Mouse (Mus musculus): ENCODE measurements around the gene Trpm5.
A peak's percentile ranks its signal among the peaks of the same experiment; 100 is the strongest.

Trpm5 gene

DNA sequence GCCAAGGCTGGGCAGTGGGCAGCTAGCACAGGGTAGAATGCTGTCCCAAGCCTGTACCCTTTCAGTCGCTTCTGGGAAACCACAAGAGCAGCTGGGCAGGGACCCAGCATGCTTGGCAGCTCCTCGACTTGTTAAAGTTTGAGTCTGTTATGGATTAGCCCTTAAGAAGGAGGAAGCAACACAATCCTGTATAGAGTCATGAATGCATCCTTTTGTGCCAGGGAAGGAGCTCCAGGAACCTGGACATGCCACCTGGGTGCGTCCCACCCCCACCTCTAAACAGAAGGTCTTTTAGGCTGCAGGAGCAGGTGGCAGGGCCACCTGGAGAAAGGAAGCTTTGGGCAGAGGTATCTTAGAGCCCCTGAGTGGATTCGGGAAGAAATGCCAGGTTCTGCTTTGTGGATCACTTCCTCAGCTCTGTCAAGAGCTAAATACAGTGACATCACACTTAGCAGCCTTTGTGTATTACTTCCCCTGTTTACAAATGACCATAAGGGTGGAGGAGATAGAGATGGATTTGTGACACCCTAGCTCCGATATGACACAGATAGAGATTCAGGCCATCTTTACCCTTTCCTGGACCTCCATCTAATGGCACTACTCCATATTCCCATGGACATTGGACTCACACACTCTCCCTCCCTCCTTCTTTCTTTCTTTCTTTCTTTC lies 35.1 kb downstream of the Trpm5 start:
- no peak for DNase-seq (ENCODE audit: low spot score in 2 of 2)

DNA sequence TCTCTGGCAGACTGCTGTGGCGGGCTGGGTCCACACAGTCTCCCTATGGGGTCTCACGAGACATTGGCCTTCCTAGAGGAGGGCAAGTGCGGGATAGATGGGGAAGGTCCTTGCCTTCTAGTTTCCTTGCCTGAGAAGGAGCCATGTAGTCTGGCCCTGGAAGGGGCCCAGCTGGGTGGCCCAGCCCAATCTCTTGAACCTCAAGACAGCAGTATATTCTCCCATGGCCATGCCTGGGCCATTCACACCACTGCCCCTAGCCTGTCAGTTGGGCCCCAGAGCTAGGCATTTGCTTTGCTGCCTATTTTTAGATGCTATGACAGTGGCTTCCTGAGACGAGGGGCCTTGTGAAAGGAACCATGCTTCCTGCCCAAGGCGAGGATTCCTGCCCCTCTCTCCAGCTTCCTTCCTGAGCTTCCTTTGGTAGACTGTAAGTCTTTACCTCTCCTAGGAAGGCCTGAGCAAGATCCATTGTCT lies 36.2 kb downstream of the Trpm5 start:
- no peak for DNase-seq (ENCODE audit: low spot score in 2 of 2)

DNA sequence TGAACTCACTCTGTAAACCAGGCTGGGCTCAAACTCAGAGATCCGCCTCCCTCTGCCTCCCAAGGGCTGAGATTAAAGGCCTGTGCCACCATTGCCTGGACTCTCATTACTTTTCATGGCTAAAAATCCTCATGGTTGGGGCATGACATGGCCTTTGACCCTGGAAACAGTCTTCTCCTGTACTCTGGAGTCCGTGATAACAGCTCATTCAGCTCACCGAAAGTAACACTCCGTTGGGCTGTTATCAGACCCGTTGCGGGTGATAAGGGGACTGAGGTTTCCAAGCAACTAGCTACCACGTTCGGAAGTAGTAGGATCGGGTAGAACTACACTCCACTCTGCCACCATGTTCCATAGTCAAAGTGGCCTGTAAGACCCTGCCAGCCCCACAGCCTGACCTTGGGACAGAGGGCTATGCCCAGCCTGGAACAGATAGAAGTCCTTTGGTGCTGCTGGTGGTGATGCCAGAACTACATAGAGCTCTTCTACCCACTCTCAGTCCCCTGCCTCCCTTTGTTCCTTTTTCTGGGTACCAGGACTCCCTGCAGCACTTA lies 36.7 kb downstream of the Trpm5 start:
- DNase-seq (ENCODE audit: low spot score in 2 of 2) = no peak

DNA sequence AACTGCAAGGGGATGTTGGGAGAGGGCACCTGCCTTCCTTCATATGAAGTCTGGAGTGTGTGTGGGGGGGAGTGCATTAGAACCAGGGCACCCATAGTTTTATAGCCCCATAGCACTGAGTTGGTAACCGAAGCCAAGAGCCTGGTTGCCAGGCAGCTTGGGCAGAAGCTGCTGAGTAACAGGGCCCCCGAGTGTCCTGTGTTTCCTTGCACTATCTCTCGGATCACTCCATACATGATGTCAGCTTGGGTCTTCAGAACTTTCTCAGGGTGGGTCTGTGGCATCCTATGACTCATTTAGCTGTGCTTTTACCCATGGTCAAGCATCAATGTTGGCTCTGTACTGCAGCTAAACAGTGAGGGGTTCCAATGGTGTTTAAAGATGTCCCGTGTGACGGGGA lies 37.4 kb downstream of the Trpm5 start:
- no peak for DNase-seq (ENCODE audit: low spot score in 2 of 2)

DNA sequence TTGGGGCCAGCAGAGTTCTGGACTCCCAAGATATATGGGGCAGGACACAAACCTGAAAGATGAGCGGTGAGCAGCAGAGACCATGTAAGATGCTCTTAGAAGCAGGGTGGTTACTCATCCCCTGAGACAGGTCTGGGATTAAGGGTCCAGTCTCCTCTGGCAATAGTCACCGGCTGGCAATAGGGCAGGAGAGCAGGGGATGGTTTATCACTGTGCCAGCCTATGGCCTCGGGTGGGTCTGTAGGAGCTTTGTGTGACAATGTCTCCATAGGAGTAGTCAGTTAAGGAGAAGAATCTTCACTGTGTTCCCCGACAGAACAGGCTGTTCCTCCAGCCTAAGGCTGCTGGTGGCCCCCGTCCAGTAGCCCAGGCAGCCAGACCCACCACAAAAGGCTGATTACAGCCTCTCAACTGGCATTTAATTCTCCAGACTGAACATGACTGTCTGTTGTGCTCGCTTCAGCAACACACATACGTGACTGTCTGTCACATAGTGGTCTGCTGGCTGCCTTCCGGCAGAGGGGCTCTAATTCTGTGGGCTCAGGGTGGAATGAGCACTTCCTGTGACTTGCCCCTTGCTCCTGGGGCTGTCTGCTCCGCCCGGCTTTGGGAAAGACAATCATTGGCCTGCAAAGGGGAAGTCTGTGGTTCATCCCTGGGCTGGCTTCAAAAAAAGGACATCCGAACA lies 38.8 kb downstream of the Trpm5 start:
- DNase-seq (ENCODE audit: low spot score in 2 of 2) = no peak

DNA sequence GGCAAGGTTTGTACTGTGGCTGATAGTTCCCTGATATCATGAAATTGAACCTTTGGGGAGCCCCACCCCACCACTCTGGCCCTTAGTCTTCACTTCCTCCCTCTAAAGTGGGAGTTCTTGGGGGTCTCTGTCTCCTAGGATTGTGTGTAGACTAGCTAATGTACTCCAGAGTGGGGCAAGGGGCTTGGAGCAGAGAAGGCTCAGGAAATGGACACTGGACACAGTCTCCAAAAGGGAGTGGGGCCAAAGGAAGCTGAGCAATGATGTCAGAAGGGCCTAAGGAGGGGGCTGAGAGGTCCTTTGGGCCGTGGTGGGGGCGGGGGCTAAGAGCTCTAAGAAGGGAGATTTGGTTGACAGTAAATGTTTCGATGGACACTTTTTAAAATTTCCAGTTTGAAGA lies 39.4 kb downstream of the Trpm5 start:
- DNase-seq (ENCODE audit: low spot score in 2 of 2) = no peak

DNA sequence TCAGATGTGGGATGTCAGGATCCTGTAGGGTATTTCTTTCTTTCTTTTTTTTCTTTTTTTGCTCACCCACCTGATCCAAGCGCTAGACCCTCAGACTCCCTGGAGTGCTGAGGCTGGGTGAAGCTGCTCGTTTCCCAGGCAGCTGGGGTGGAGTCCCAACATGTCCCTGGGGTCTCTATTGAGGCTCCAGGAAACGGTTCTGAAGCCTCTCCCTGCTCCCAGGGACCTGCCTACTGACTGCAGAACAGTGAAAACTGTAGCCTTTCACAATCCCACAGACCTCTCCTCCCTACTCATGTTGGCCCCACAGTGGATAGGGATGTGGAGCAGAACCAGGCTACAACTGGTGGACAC lies 39.9 kb downstream of the Trpm5 start:
- no peak for DNase-seq (ENCODE audit: low spot score in 2 of 2)

DNA sequence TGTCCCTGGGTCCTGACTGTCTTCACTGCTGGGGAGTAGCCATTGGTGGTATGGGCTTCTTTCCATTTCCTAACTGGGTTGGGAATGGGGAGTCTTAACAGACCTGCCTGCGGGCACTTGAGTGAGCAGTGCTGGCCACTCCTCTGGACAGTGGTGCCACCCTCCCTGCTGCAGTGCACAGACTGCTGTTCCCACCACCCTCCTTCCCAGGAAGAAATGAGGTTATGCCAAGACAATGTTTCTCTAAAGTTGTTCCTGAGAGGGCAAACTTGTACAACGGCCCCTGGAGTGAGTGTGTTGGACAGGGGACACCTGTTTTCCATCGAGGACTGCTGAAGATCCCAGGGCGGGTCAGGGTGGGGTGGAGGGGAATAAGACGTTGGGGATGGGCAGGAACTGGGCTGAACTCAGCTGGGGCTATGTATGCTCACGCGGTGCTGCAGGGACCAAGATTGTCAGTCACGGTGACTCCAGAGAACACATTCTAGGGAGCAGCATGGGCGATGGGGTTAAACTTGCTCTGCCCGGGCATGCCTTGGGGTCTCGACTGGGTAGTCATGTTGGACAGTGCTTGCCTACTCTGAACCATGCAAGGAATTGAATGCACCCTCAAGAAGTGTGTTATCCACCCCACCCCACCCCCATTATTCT lies 40.4 kb downstream of the Trpm5 start:
- DNase-seq (ENCODE audit: low spot score in 2 of 2) = no peak

DNA sequence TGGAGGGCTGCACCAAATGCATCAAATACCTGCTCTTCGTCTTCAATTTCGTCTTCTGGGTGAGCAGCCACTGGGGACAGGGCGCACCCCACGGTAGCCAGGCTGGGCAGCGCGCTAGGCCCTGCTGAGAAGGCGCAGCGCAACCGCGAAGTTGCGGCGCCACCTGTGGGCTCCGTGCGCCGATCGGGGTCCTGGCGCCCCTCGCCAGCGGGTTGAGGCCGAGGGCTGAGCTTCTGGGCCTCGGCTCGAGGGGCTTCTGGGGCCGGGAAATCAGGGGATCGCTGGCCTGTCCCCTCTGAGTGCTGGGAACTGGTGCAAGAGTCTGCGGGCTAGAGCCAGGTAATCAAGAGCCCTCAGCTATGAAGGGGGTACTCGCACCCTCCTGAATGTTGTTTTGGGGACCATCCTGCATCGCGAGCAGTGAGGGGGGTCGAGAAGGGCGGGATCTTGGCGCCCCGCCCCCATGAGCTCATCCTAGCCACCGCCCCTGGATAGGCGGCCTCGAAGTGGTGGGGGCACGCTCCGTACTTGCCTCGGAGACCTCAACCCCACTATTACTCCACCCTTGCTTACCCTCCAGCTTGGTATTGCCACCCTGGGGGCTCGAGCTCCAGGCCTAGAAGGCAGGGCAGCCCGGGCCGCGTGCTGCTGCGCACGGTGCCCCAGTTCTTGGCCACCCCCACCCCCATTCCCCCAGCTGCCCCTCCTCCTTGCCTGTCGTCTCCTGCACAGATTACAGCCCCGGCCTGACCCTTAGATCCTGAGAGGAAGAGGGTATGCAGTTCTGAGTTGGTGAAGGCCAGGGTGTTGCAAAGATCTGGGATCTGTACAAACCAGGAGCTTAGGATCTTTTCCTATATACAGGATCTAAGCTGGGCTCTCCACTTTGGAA lies 41.2 kb downstream of the Trpm5 start:
- DNase-seq (ENCODE audit: low spot score in 2 of 2) = peak in 1 of 2 experiments; percentile 79

DNA sequence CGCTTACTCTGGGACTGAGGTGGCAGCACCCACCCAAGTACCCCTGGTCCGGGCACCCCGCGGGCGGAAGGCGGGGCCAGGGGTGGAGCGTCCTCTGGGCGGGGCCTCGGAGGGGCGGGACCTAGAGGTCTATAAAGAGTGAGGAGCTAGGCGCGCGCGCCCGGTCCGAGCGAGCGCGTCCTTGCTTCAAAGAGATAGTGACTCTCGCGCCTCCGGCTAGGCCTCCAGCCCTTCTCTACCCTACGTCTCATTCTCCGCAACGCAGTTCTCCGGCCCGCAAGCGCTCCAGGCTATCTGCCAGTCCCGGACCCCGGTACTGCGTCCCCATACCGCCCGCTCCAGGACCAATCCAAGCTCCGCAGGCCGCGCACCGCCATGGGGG lies 41.8 kb downstream of the Trpm5 start, which contains the start of gene Cd81:
Gene Cd81 (plus strand): TSS at position 114 of the 382 bp plus-strand sequence.
- DNase-seq (ENCODE audit: low spot score in 2 of 2) = peak; percentile 79 to 85

DNA sequence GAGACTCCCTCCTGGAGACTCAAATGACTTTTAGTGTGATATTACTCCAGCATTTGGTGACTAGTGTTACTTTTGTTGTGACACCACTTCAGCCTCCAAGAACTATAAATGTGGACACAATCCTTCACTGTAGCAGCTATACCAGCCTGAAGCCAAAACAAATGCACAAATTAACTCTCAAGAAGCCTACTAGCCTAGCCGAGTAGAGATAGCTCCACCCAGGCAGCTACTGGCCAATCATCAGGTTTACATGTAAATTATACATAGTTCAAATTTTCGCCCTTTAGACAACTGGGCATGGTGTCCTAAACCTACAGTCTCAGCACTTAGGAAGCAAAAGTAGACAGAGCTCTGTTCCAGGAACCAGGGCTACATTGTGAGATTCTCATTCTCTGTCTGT lies 43.1 kb downstream of the Trpm5 start:
- DNase-seq (ENCODE audit: low spot score in 2 of 2) = no peak

DNA sequence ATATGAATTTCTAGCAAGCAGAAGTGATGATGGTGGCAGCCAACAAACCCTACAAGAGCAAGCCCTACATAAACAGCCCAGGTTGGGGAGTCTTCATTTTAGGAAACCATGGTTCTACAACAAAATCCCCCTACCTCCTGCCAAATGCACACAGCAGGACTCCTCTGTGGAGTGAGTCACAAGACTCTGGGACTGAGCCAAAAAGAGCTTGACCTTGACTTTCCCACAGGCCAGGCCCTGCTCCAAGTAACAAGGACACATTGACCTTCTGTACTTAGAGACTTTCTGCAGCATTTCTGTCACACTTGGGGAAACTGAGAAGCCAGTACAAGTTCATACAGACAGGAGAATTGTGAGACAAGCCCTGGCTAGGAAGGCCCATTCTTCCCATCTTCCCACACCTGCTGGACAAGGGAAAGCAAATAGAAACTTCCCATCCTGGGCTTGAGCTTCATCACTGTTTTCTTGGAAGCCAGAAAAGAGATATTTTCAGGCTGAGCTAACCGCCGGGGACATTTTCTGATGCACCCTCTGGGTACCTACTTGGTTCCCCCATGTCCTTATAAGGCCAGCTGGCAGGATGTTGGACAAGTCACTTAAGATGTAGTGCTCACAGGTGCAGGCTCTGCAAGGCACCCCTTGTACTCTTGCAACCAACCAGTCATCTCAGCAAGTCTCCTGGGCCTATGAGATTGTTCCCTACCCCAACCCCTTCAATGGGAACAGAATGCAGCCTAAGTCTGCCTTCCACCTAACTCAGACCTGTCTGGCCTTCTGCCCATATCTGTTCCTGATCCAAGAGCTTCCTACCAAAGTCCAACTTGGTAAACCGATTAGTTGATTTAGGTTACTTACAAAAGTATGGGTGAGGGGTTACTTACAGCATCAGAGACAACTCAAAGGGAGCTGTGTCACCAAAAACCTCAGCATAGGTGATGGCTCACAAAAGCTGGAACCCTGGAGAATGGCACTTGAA lies 44.3 kb downstream of the Trpm5 start:
- DNase-seq (ENCODE audit: low spot score in 2 of 2) = no peak

DNA sequence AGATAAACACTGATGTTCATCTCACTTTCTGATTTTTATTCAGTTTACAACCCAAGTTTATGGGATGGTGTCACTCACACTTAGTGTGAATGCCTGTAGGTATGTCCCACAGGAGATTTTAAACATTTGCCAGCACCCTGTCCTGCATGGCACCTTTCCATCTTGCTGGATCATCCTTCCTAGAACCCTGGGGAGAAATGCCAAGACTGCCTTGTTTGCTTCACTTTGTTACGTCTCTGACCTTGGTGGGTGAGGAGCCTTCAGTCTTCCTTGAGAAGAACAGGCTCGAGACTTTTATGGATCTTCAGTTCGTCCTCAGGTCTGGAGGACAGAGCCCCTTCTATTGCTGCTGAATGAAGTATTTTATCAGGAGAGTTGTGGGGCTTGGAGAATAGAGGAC lies 45.1 kb downstream of the Trpm5 start:
- no peak for DNase-seq (ENCODE audit: low spot score in 2 of 2)

DNA sequence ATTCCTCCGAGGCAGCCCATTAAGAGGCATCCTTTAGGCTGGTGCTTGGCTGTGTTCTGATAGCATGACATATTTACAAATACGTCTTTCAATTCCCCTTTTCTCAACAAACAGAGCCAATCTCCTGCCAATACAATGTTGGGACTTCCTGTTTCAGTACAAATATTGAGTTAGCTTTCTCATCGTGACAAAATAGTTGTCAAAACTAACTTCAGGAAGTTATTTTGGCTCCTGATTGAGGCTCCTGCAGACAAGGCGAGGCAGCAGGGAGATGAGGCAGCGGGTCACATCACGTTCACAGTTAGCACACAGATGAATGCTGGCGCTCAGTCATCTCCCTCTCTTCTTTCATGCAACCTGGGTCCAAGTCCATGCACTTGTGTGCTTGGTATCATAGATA lies 48.1 kb downstream of the Trpm5 start:
- DNase-seq (ENCODE audit: low spot score in 2 of 2) = no peak

DNA sequence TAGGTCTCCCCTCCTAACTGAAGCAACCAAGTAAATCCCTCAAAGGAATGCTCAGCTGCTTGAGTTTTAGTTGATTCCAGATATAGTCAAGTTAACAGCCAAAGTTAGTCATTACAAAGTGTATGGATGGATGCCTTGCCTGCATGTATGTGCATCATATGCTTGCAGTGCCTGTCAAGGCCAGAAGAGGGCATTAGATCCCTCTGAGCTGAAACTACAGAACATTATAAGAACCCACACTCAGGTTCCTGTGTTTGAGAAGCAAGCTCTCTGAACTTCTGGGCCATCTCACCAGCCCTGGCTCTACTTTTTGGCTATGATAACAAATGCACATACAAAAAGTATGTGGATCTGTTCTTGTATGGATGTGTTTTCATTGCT lies 49.6 kb downstream of the Trpm5 start:
- DNase-seq (ENCODE audit: low spot score in 2 of 2) = no peak

DNA sequence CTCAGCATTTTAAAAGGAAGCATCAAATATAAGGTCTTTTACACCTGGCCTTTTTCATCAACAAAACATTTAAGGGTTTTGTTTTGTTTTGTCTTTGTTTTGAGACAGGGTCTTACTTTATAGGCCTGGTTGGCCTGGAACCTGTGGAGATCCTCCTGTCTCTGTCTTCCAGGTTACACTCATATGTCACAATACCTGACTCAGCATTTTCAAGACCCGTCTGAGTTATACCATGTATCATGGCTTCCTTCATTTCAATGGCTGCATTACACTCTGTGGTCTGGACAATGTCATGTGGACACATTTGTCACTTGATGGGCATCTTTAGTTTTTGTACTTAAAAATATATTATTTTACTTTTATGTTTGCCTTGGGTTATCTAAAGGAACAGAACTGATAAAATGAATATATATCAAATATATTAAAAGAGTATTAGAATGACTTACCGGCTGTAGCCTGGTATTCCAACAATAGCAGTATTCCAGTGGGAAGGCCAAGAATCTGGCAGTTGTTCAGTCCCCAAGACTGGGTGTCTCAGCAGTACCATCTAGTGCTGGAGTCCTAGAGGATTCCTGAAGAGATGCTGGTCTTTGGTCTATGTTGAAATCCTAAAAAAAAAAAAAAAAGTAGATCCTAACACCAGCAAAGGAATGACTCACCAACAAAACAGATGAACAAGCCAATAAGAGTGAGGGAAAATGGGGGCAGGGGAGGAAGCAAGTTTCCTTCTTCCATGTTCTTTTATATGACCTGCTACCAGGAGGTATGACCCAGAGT lies 50.2 kb downstream of the Trpm5 start:
- no peak for DNase-seq (ENCODE audit: low spot score in 2 of 2)

DNA sequence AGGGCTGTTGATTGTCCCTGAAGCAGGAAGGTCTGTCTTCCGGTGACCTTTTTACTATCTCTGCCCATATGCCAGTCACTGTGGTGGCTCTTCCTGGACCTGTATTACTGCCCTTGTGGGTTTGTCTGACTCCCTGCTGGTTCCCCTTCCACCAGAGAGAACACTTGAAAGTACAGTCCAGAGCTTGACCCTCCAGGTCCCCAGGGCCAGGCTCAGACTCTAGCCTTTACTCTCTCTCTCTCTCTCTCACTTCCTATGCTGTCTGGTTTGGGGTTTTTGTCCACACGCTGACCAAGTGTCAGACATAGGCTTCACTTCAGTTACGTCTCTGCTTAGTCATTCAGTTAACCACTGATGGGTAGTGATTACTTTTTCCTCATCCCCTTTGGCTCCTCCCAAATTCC lies 51.5 kb downstream of the Trpm5 start:
- no peak for DNase-seq (ENCODE audit: low spot score in 2 of 2)

DNA sequence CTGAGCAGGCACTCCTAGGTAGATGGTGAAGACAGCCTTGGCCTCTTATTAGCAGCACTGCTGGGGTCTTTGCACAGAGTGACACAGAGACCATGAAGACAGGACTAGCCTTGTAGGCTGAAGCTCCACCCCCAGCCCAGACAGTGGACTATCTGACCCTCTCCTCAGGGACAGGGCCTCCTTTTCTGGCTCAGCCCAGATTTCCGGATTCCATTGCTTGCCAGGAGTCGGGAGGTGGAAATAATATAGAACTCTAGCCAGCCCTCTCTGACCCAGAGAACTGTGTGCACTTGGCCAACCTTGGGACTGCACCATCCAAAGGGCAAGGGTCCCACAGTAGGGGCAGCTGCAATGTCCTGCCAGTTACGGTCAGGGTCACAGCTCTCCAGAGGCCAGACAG lies 52.4 kb downstream of the Trpm5 start:
- no peak for DNase-seq (ENCODE audit: low spot score in 2 of 2)

DNA sequence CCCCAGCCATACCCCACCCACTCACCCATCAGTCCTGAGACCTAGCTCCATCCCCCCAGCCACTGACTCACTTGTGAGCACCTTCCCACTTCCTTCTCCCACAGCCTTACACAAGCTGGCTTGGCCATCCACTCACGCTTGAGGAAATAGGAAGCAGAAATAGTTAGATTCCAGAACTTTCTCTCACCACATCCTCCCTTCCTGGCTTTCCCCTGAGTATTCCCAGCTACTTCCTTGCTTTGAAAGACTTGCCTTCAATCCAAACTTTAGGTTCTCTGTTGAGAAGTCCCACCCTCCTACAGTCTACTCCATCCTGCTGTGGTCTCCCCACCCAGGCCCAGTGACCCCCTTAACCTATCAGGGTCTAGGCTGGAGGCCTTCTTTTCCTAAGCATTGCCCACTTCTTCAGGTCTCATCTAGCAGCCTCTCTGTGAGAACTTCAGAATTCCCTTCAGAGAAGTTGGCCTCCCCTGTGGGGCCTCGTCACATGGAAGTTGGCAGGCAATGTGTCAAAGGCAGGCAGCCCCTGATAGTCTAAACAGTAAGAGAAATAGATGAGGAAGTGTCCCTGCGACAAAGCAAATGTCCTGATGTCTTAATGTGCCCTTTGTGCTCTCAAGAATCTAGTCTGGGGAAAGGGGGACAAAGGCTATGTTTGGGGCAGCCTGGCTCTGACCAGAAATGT lies 53.2 kb downstream of the Trpm5 start:
- DNase-seq (ENCODE audit: low spot score in 2 of 2) = no peak
